Mouse (Mus musculus): Measurements from ENCODE around the gene Ccnq.
"Not testable (repeated sequence)": the region's sequence is repeated elsewhere in the genome, so short reads cannot be mapped to it uniquely, and the experiment has no call there.

The Ccnq gene

DNA sequence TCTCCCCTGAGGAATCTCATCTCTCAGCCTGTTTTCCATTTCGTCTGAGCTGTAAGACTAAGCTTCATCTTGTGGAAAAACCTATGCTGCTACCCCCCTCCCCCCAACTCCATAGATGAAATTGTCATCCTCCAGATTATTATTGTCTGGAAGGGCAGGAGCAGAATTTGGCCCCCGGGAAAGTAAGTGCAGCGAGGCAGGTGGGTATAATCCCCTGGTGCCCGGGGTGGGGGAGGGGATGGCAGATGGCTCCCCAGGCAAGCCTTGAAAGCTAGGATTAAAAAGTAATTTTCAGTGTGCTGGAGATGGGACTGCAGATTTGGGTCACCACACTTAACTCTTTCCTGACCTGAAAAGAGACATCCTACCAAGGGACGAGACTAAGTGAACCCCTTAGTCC, 10.7 kb upstream of the Ccnq start:
- in situ Hi-C loops (cut with MseI, MboI), result no loop called here

DNA sequence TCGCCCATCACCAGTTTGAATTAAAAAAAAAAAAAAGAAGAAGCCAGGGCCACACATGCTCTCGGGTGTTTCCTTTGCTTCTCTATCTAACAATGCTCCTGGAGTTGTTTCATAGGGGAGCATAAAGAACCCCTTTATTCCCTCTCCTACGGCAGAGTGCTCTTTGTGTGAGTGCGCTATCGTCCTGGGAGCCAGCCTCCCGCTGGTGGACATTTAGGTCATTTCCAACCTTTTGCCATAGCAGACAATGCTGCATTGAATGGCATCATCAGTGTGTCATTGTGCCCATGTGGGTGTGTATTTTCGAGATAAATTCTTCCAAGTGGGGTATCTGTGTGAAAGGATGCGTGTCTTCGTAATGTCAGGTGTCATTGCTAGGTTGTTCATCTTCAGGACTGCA, 9.6 kb upstream of the Ccnq start:
- in situ Hi-C loops (cut with MseI, MboI), result no loop called here

DNA sequence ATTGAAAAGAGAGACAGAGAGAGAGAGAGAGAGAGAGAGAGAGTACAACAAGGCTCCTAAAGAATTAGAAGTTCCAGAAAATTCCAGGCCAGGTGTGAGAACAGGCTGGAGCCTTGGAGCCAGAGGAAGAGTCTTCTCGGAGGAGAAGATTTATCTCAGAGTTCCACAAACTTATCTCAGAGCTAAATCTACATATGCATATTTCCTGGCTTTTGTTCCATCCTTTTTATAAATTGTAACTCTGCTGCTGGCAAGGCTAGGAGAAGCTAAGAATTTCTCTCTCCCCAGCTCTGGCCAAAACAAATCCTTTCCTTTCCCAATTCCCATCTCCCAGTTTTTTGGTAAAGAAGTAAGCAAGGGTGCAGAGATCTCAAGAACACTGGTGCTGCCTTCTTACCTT, 3.8 kb upstream of the Ccnq start:
- in situ Hi-C loops (cut with MseI, MboI), result no loop called here

DNA sequence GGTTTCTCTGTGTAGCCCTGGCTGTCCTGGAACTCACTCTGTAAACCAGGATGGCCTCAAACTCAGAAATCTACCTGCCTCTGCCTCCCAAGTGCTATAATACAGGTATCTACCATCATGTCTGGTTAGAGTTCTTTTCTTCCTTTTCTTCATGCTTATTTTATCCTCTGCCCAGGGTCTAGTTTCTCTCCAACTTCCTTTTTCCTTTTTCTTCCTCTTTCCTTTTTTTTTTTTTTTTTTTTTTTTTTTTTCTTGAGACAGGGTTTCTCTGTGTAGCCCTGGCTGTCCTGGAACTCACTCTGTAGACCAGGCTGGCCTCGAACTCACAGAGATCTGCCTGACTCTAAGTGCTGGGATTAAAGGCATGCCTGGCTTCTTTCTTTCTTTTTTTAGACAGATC, 2.6 kb upstream of the Ccnq start:
- in situ Hi-C loops (cut with MseI, MboI), result not testable (repeated sequence)

DNA sequence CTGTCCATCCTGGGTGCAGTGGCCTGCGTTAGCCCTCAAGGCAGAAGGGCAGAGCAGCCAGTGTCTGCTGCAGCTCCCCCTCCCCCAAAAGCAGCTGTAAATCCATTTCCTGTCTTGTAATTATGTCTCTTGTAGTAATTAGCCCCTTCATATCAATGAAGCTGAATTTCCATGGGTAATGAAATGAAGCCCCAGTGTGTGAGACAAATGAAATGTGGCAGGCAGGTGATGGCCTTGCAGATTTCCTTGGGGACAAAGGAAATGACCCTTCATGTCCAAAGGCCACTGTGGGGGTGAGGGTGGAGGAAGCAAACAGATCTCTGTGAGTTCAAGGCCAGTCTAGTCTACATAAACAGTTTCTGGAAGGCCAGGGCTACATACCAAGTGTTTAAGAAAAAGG, 1.7 kb upstream of the Ccnq start:
- in situ Hi-C loops (cut with MseI, MboI), result no loop called here

DNA sequence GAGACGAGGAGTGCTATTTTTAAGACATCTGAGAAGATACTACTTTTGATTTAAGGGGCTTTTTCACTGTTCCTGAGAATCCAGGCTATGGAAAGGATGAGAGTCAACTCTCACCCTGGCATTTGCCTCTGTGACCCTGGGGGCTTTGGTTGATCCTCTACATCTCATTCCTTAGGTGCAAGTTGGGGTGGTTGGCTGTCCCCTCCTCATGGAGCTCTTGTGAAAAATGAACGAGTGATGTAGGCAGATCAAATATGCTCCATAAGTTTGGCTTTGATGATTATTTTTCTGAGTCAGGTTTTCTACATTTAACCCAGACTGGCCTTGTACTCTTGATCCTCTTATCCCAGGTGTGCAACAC, 294 bp upstream of the Ccnq start:
- in situ Hi-C loops (cut with MseI, MboI), result no loop called here

GRCm38 (mm10) chr11:78746264-78746663, 5.3 kb downstream of the Ccnq start:
- in situ Hi-C loops (cut with MseI, MboI), result no loop called here

GRCm38 (mm10) chr11:78745475-78745874, 6.1 kb downstream of the Ccnq start:
- in situ Hi-C loops (cut with MseI, MboI), result no loop called here

- in situ Hi-C loops (cut with MseI, MboI), result no loop called here
Observed at GRCm38 (mm10) chr11:78742461-78742860, 9.1 kb downstream of the Ccnq start.

DNA sequence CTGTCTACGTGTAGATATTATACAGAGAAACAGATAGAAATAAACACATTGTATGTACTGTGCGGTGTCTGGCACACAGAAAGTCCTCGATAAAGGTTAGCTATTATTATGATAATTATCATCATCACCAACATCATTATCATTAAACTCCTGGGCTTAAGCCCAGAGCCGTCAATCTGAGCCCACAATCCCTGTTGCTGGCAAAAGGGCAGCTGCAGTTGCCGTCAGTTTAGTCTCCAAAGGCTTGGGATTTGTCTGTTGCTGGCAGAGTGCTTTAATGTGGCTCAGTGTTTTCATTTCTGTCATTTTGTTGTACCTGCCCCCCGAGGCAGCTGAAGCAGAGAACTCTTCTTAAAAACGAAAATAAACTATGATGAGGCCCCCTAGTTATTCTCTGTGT, 9.6 kb downstream of the Ccnq start:
- in situ Hi-C loops (cut with MseI, MboI), result no loop called here

- in situ Hi-C loops (cut with MseI, MboI), result no loop called here
Observed at GRCm38 (mm10) chr11:78739361-78739760, 12.2 kb downstream of the Ccnq start.

GRCm38 (mm10) chr11:78736877-78737408, 14.6 kb downstream of the Ccnq start:
- in situ Hi-C loops (cut with MseI, MboI), result no loop called here

GRCm38 (mm10) chr11:78735168-78735567, 16.4 kb downstream of the Ccnq start:
- in situ Hi-C loops (cut with MseI, MboI), result no loop called here

DNA sequence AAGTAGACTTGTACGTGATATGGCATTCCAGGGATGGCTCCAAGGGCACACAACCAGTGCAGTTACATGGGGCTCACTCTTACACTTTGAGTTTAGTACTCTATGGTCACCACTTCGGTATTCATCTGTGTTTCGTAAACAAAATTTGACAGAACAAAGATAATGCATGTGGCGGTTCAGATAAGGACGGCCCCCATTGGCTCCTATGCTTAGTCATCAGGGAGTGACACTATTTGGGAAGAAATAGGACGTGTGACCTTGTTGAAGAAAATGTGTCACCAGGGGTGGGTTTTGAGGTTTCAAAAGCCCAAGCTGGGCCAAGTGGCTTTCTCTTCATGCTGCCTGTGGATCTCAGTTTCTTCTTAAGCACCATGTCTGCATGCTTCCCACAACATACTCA, 18.9 kb downstream of the Ccnq start:
- in situ Hi-C loops (cut with MseI, MboI), result no loop called here

DNA sequence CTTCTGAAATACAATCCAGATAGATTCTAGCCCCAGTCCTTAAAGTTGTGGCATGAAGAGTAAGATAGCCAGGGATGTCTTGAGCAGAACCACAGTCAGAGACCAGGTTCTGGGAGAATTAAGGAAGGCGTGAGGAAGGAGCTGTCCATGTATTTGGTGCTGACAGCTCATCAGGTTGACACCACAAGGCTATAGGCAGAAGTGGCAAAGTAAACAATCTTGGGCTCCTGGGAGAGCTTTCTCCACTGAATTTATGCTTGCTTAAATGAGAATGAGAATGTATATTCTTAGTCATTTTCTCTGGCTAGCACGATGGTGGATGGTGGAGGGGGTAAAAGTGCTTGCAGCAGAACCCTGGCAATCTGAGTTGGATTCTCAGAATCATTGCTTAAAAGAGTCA, 20.6 kb downstream of the Ccnq start:
- in situ Hi-C loops (cut with MseI, MboI), result no loop called here

GRCm38 (mm10) chr11:78728041-78728440, 23.5 kb downstream of the Ccnq start:
- in situ Hi-C loops (cut with MseI, MboI), result no loop called here

- in situ Hi-C loops (cut with MseI, MboI), result no loop called here
Observed at GRCm38 (mm10) chr11:78726366-78726765, 25.2 kb downstream of the Ccnq start.

GRCm38 (mm10) chr11:78724792-78725191, 26.7 kb downstream of the Ccnq start:
- in situ Hi-C loops (cut with MseI, MboI), result no loop called here

DNA sequence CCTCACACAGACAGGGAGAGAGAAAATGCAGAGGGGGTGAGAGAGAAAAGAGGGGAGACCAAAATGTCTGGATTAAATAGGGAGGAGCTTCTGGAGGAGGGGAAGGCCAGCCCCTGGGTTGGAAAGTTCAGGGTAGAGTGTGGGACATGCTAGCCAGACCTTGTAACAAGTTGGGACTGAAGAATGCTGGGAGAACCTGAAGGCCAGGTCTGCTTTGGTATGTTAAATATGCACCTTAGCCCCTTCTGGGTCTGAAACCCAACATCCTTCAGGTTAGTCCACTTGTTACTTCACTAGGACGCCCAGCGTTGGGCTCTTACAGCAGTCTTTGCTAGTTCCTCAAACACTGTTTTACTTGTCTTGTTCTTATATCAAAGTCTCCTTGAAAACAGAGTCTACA, 30.1 kb downstream of the Ccnq start:
- in situ Hi-C loops (cut with MseI, MboI), result no loop called here

DNA sequence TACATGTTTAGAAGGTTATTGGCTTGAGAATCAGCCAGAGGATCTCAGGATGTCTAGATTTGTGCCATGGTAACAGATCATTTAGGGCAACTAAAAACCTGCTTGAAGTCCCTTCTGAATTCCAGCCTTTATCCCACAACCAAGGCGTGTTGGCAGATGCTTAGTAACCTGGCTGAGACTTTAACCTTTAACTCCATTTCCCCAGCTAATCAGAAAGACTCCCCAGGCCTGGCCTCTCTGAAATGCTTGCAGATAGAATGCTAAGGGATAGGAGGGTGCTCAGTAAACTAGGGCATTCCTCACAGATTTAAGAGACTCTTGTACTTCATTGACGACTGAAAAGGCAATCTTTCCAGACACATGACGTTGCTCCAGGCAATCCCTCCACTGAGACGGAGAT, 33.9 kb downstream of the Ccnq start:
- in situ Hi-C loops (cut with MseI, MboI), result no loop called here

DNA sequence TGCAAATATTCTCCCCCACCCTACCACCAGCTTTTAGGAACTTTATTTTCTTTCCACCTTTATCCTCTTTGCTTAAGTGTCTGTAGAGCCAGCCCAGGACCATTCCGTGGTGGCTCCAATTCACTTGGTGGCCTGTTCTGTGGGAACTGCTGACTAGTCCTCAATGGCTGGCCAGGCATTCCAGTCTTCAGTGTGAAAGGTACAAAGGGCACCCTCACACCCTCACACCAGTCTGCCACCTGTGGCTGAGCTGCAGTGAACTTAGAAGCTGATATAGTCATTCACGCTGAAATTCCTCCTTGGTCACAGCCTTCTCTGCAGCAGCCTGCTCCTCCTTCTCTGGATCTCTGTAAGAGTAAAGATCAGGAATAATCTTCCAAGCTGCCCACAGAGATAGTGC, 42.9 kb downstream of the Ccnq start:
- in situ Hi-C loops (cut with MseI, MboI), result no loop called here

DNA sequence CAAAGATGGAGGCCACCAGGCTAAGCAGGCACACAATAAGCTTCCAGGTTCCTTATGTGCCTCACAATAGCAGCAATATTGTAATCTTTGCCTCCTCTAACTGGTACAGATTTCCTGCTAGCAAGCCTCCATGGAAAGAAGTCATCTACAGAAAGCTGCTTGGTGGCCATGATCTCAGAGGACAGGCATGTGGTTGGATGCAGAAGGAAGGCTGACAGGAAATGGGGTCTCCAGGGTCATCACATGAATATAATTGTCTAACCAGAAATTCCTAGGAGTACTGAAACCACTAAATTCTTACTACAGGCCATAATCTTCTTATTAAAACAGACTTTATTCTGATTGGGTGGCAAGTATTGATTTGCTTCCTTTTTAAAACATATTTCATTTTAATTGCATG, 45.5 kb downstream of the Ccnq start:
- in situ Hi-C loops (cut with MseI, MboI), result no loop called here

DNA sequence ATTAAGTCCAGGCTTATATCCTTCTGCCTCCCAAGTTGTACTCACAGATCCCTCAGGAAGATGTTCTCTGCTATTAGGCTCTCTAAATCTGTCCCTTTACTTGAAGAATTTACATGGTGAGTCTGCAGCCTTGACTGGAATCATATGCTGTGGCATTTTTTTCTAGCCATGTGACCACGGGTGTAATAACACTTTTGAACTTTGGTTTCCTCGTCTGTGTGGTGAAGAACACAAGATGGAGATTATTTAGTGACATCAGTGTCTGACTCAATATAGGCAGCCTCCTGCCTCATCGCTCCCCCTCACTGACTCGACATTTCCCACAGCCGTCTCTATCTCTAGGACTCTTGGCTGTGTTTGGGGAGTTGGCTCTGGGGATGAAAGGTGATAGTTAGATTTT, 48.4 kb downstream of the Ccnq start:
- in situ Hi-C loops (cut with MseI, MboI), result no loop called here

- in situ Hi-C loops (cut with MseI, MboI), result no loop called here
Observed at GRCm38 (mm10) chr11:78702319-78702718, 49.2 kb downstream of the Ccnq start.

Measured in mouse trophoblast stem cell (cell line).